Mouse (Mus musculus): ENCODE data around the gene Megf6. TPM values are rescaled to one million over a fixed set of nuclear protein-coding genes. Genes with fewer than 3 reads are reported as not detected.

Gene Megf6
- total and polyA plus RNA-seq, 3 experiments, result not detected

GRCm38 (mm10) chr4:154214075-154214474 is 43.5 kb downstream of the Megf6 start:
- Histone ChIP-seq H3K9ac (ENCODE audit: insufficient read depth, low read depth) (no peak overlapping the region), H3K27me3 (replicated peaks) (no peaks in the 10 kb centered on the region), H3K4me1 (ENCODE audit: control insufficient read depth in 1 of 2, insufficient read depth in 2 of 2) (no peaks in the 10 kb centered on the region), H3K9me3 (replicated peaks; ENCODE audit: low read length) (peaks cover 32% of the 10 kb centered on the region), H3K36me3 (replicated peaks in 1 of 2; ENCODE audit: control insufficient read depth in 1 of 2, insufficient read depth in 1 of 2, low read length in 1 of 2) (no peaks in the 10 kb centered on the region), H3K4me2 (ENCODE audit: insufficient read depth, low read depth, poor library complexity, severe bottlenecking) (no peak overlapping the region), H3K79me2 (replicated peaks; ENCODE audit: control insufficient read depth, extremely low read depth, insufficient read depth, poor library complexity, severe bottlenecking) (no peaks in the 10 kb centered on the region), H3K27ac (ENCODE audit: insufficient read depth, low read depth) (no peak overlapping the region), H3K4me3 (replicated peaks in 1 of 3; ENCODE audit: low read depth in 2 of 3, low read length in 2 of 3, poor library complexity in 1 of 3) (no peak overlapping the region)
- dilution Hi-C loops (cut with MboI; ENCODE audit: extremely low pct_ligation_motif_present, extremely low pct_unique_long_range_greater_than_20kb, low sequenced_read_pairs), result no loop called here
- DNase-seq (ENCODE audit: extremely low read depth), result no peak
- in situ Hi-C loops (cut with MboI; ENCODE audit: low pct_ligation_motif_present, low pct_unique_long_range_greater_than_20kb, low sequenced_read_pairs), result loop anchor here (25.0 kb wide), 1 partner anchor 598 kb away; no protein-coding TSS in a partner anchor
- TF ChIP-seq ZNF384 (IDR thresholded peaks at IDR 0.05; ENCODE audit: low read depth, low read length) (no peak), CTCF (conservative IDR thresholded peaks at IDR 0.05 in 1 of 2, IDR thresholded peaks at IDR 0.05 in 1 of 2; ENCODE audit: low read depth in 2 of 2, low read length in 2 of 2) (no peak), MEF2A (IDR thresholded peaks at IDR 0.05; ENCODE audit: borderline replicate concordance, low read depth, low read length) (no peak), JUN (IDR thresholded peaks at IDR 0.05; ENCODE audit: insufficient read depth, low read depth, low read length) (no peak), CHD2 (IDR thresholded peaks at IDR 0.05; ENCODE audit: low read length) (no peak), MAZ (IDR thresholded peaks at IDR 0.05; ENCODE audit: low read depth, low read length) (no peak), POLR2A (IDR thresholded peaks at IDR 0.05; ENCODE audit: low read depth, low read length) (no peak), ZMIZ1 (IDR thresholded peaks at IDR 0.05; ENCODE audit: low read depth, low read length) (no peak)

GRCm38 (mm10) chr4:154217711-154218350 is 47.3 kb downstream of the Megf6 start:
- Histone ChIP-seq H3K4me1 (ENCODE audit: control insufficient read depth in 1 of 2, insufficient read depth in 2 of 2) (no peaks in the 10 kb centered on the region), H3K4me2 (ENCODE audit: insufficient read depth, low read depth, poor library complexity, severe bottlenecking) (no peak overlapping the region), H3K36me3 (replicated peaks in 1 of 2; ENCODE audit: control insufficient read depth in 1 of 2, insufficient read depth in 1 of 2, low read length in 1 of 2) (no peaks in the 10 kb centered on the region), H3K27ac (ENCODE audit: insufficient read depth, low read depth) (no peak overlapping the region), H3K9me3 (replicated peaks; ENCODE audit: low read length) (peaks cover 59% of the 10 kb centered on the region), H3K27me3 (replicated peaks) (no peaks in the 10 kb centered on the region), H3K4me3 (replicated peaks in 1 of 3; ENCODE audit: low read depth in 2 of 3, low read length in 2 of 3, poor library complexity in 1 of 3) (no peak overlapping the region), H3K9ac (ENCODE audit: insufficient read depth, low read depth) (no peak overlapping the region), H3K79me2 (replicated peaks; ENCODE audit: control insufficient read depth, extremely low read depth, insufficient read depth, poor library complexity, severe bottlenecking) (no peaks in the 10 kb centered on the region)
- dilution Hi-C loops (cut with MboI; ENCODE audit: extremely low pct_ligation_motif_present, extremely low pct_unique_long_range_greater_than_20kb, low sequenced_read_pairs), result no loop called here
- DNase-seq (ENCODE audit: extremely low read depth), result no peak
- TF ChIP-seq USF1 (IDR thresholded peaks at IDR 0.05; ENCODE audit: low read depth, low read length) (no peak), ETS1 (conservative IDR thresholded peaks at IDR 0.05; ENCODE audit: low read depth, low read length) (no peak), RAD21 (IDR thresholded peaks at IDR 0.05; ENCODE audit: low read depth, low read length) (no peak), JUN (IDR thresholded peaks at IDR 0.05; ENCODE audit: insufficient read depth, low read depth, low read length) (no peak), POLR2AphosphoS2 (IDR thresholded peaks at IDR 0.05; ENCODE audit: low read depth, low read length) (no peak), KAT2A (IDR thresholded peaks at IDR 0.05; ENCODE audit: insufficient replicate concordance, low read length) (no peak), NRF1 (IDR thresholded peaks at IDR 0.05; ENCODE audit: low read depth, low read length) (no peak), E2F4 (IDR thresholded peaks at IDR 0.05; ENCODE audit: insufficient replicate concordance, low read depth, low read length) (no peak), MAFK (IDR thresholded peaks at IDR 0.05; ENCODE audit: insufficient replicate concordance, low read length) (no peak), CTCF (conservative IDR thresholded peaks at IDR 0.05 in 1 of 2, IDR thresholded peaks at IDR 0.05 in 1 of 2; ENCODE audit: low read depth in 2 of 2, low read length in 2 of 2) (no peak), CHD2 (IDR thresholded peaks at IDR 0.05; ENCODE audit: low read length) (no peak)
- in situ Hi-C loops (cut with MboI; ENCODE audit: low pct_ligation_motif_present, low pct_unique_long_range_greater_than_20kb, low sequenced_read_pairs), result loop anchor here (25.0 kb wide), 1 partner anchor 594 kb away; no protein-coding TSS in a partner anchor

Data from CH12.LX (cell line).